Mouse (Mus musculus) neural tube, embryonic 12.5 days (tissue): ENCODE data around the gene Tbx5. TPM values are rescaled to one million over a fixed set of nuclear protein-coding genes. Genes with fewer than 3 reads are reported as not detected.

ENCODE experiments used
- ATAC-seq: fragments of 200-750 bp; cut with Nextera tagmentation; 2 replicates; pipeline ENCODE4 v1.8.0; 2017; ENCODE audit warnings: low read depth, mild to moderate bottlenecking, moderate TSS enrichment, moderate library complexity; ENCODE audit not compliant: low FRiP score
- H3K27ac ChIP-seq: fragments of 300-500 bp; sonication (generic); 2 replicates; pipeline ENCODE4 v1.5.1; 2016
- H3K27me3 ChIP-seq: fragments of 300-500 bp; sonication (generic); replicated peaks from 2 replicates; pipeline ENCODE4 v1.6.1; 2016; ENCODE audit warnings: mild to moderate bottlenecking
- H3K36me3 ChIP-seq: fragments of 300-500 bp; sonication (generic); 2 replicates; pipeline ENCODE4 v1.6.1; 2016; ENCODE audit warnings: mild to moderate bottlenecking
- H3K4me1 ChIP-seq: fragments of 300-500 bp; sonication (generic); 2 replicates; pipeline ENCODE4 v1.6.1; 2016
- H3K4me2 ChIP-seq: fragments of 300-500 bp; sonication (generic); replicated peaks from 2 replicates; pipeline ENCODE4 v1.6.1; 2016; ENCODE audit warnings: mild to moderate bottlenecking
- H3K4me3 ChIP-seq: fragments of 300-500 bp; sonication (generic); 2 replicates; pipeline ENCODE4 v1.5.1; 2016
- H3K9ac ChIP-seq: fragments of 300-500 bp; sonication (generic); 2 replicates; pipeline ENCODE4 v1.6.1; 2016; ENCODE audit warnings: mild to moderate bottlenecking
- H3K9me3 ChIP-seq: fragments of 300-500 bp; sonication (generic); 2 replicates; pipeline ENCODE4 v1.6.1; 2016; ENCODE audit warnings: mild to moderate bottlenecking
- WGBS: fragments of 180-500 bp; shearing (Covaris S2); methylation state at CpG from one replicate; pipeline ENCODE4 v1.1.7; 2016; 5-methylcytosine and 5-hydroxymethylcytosine counted together
- polyA plus RNA-seq: library from polyadenylated mRNA; unstranded; fragments of >200 nt; fragmentation: Nextera tagmentation; extraction: Ambion mirVana; gene quantifications from 2 replicates; pipeline ENCODE4 v1.2.1, GENCODE M21; 2016

The Tbx5 gene
- polyA plus RNA-seq, 1 experiment from 2014 or later, result not detected

DNA sequence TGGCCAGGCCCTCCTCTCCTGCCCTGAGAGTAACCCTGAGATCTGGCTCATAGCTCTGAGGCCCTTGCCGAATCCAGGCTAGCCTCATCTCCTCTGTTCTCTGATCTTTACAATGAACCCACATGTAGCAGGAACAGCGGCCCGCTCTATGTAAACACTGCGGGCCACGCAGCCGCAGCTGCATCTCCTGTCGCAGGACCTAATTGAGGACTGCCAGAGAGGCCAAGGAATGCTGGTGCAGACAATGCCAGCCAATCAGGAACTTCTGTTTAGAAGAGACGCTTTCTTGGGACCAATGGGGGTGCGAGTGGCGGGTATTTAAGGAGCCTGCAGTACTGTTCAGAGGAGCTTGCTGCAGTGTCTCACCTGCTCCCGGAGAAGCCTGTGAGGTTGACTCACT, 89.8 kb downstream of the Tbx5 start:
- Histone ChIP-seq H3K27ac (no peak overlapping the region), H3K4me1 (no peaks in the 10 kb centered on the region), H3K27me3 (no peaks in the 10 kb centered on the region), H3K4me2 (no peak overlapping the region), H3K36me3 (no peaks in the 10 kb centered on the region), H3K9me3 (no peaks in the 10 kb centered on the region), H3K9ac (no peak overlapping the region), H3K4me3 (no peak overlapping the region)
- no peak for ATAC-seq
- 45% methylated on average over 11 of the region's 11 CpGs for WGBS

Other genes starting within 250 kb of the Tbx5 start
- 8.6 and 11.0 TPM in 2 replicates for gene Tbx3, start 162.0 kb upstream of the Tbx5 start, polyA plus RNA-seq